Mouse (Mus musculus): ENCODE results near the gene Drd2. TPM values are rescaled to one million over a fixed set of nuclear protein-coding genes. Genes with fewer than 3 reads are reported as not detected.

Gene Drd2
- not detected for total RNA-seq (2022)

- DNase-seq (ENCODE audit: low spot score in 2 of 2) = no peak
Measured at GRCm38 (mm10) chr9:49340136-49341043, at the start of gene Drd2. Drd2 (plus strand) TSS chr9:49340627.

- no peak for DNase-seq (ENCODE audit: low spot score in 2 of 2)
Measured at GRCm38 (mm10) chr9:49295101-49295500, 45.3 kb upstream of the Drd2 start.

GRCm38 (mm10) chr9:49307576-49307975 lies 32.9 kb upstream of the Drd2 start:
- DNase-seq (ENCODE audit: low spot score in 2 of 2) = no peak

- no peak for DNase-seq (ENCODE audit: low spot score in 2 of 2)
Measured at GRCm38 (mm10) chr9:49310821-49311220, 29.6 kb upstream of the Drd2 start.

GRCm38 (mm10) chr9:49318638-49319037 lies 21.8 kb upstream of the Drd2 start:
- no peak for DNase-seq (ENCODE audit: low spot score in 2 of 2)

GRCm38 (mm10) chr9:49341044-49341365 lies 578 bp downstream of the Drd2 start:
- no peak for DNase-seq (ENCODE audit: low spot score in 2 of 2)

- DNase-seq (ENCODE audit: low spot score in 2 of 2) = no peak
Measured at GRCm38 (mm10) chr9:49365763-49366162, 25.3 kb downstream of the Drd2 start.

- DNase-seq (ENCODE audit: low spot score in 2 of 2) = no peak
Measured at GRCm38 (mm10) chr9:49373946-49374345, 33.5 kb downstream of the Drd2 start.

- no peak for DNase-seq (ENCODE audit: low spot score in 2 of 2)
Measured at GRCm38 (mm10) chr9:49379962-49380361, 39.5 kb downstream of the Drd2 start.

GRCm38 (mm10) chr9:49384041-49384440 lies 43.6 kb downstream of the Drd2 start:
- DNase-seq (ENCODE audit: low spot score in 2 of 2) = no peak

GRCm38 (mm10) chr9:49384855-49385254 lies 44.4 kb downstream of the Drd2 start:
- DNase-seq (ENCODE audit: low spot score in 2 of 2) = no peak

- no peak for DNase-seq (ENCODE audit: low spot score in 2 of 2)
Measured at GRCm38 (mm10) chr9:49385301-49385700, 44.9 kb downstream of the Drd2 start.

- DNase-seq (ENCODE audit: low spot score in 2 of 2) = no peak
Measured at GRCm38 (mm10) chr9:49386119-49386518, 45.7 kb downstream of the Drd2 start.

GRCm38 (mm10) chr9:49392242-49392641 lies 51.8 kb downstream of the Drd2 start:
- no peak for DNase-seq (ENCODE audit: low spot score in 2 of 2)

- no peak for DNase-seq (ENCODE audit: low spot score in 2 of 2)
Measured at GRCm38 (mm10) chr9:49396006-49396405, 55.6 kb downstream of the Drd2 start.

GRCm38 (mm10) chr9:49403711-49404110 lies 63.3 kb downstream of the Drd2 start:
- DNase-seq (ENCODE audit: low spot score in 2 of 2) = no peak

GRCm38 (mm10) chr9:49407028-49407427 lies 66.6 kb downstream of the Drd2 start:
- DNase-seq (ENCODE audit: low spot score in 2 of 2) = no peak

- DNase-seq (ENCODE audit: low spot score in 2 of 2) = no peak
Measured at GRCm38 (mm10) chr9:49410621-49411020, 70.2 kb downstream of the Drd2 start.

GRCm38 (mm10) chr9:49423866-49424265 lies 83.4 kb downstream of the Drd2 start:
- no peak for DNase-seq (ENCODE audit: low spot score in 2 of 2)

- DNase-seq (ENCODE audit: low spot score in 2 of 2) = no peak
Measured at GRCm38 (mm10) chr9:49425585-49425984, 85.2 kb downstream of the Drd2 start.

- no peak for DNase-seq (ENCODE audit: low spot score in 2 of 2)
Measured at GRCm38 (mm10) chr9:49426921-49427320, 86.5 kb downstream of the Drd2 start, which contains the start of gene Ankk1. Ankk1 (minus strand) TSS chr9:49427021.

- DNase-seq (ENCODE audit: low spot score in 2 of 2) = no peak
Measured at GRCm38 (mm10) chr9:49427478-49427877, 87.1 kb downstream of the Drd2 start.

- DNase-seq (ENCODE audit: low spot score in 2 of 2) = no peak
Measured at GRCm38 (mm10) chr9:49442621-49443020, 102.2 kb downstream of the Drd2 start.

Measured in gastrocnemius, adult 8-10 months (tissue).